Mouse (Mus musculus): ENCODE measurements around the gene Vtn. TPM values are rescaled to one million over a fixed set of nuclear protein-coding genes. Genes with fewer than 3 reads are reported as not detected.
"Not testable (repeated sequence)": the region's sequence is repeated elsewhere in the genome, so short reads cannot be mapped to it uniquely, and the experiment has no call there.

Vtn gene
- polyA plus RNA-seq, 1 experiment from 2014 or later, result 675 TPM

DNA sequence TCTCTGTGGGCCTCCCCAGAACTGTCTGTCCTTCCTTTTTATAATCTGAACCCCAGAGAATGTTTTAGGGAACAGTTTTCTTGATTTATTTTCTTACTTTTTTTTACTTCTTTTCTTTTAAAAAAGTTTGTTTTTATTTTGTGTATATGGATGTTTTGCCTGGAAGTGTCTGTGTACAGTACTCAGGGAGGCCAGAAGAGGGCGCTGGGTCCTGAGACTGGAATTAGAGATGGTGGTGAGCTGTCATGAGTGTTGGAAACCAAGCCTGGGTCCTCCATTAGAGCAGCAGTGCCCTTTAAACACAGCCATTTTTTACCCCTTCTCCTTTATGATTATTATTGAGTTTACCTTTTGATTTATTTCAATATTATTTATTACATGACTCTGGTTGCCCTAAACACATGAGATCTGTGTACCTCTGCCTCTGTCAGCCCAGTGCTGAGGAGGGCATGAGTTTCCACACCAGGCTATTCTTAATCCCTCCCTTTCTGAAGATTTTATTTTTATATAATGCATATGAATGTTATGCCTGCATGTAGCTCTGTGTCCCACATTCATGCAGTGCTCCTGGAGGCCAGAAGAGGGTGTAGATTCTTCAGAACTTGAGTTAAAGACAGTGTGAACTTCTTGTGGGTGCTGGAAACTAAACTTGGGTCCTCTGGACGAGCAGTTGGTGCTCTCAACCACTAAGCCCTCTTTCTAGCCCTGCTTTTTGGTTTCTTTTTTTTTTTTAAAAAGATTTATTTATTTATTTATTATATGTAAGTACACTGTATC is 16.8 kb downstream of the Vtn start:
- H3K4me2 ChIP-seq, result no peak overlapping the region
- no peak overlapping the region for H3K9ac ChIP-seq
- no peak overlapping the region for H3K4me3 ChIP-seq (replicated peaks)
- WGBS (ENCODE audit: insufficient replicate concordance), result 47% methylated on average over 2 of the region's 2 CpGs
- no peak for ATAC-seq (ENCODE audit: insufficient read depth)
- H3K9me3 ChIP-seq (replicated peaks), result no peaks in the 10 kb centered on the region
- no peaks in the 10 kb centered on the region for H3K27me3 ChIP-seq
- H3K27ac ChIP-seq (replicated peaks), result no peak overlapping the region
- H3K4me1 ChIP-seq (replicated peaks), result peaks cover 25% of the 10 kb centered on the region
- peaks cover 51% of the 10 kb centered on the region for H3K36me3 ChIP-seq (replicated peaks)

DNA sequence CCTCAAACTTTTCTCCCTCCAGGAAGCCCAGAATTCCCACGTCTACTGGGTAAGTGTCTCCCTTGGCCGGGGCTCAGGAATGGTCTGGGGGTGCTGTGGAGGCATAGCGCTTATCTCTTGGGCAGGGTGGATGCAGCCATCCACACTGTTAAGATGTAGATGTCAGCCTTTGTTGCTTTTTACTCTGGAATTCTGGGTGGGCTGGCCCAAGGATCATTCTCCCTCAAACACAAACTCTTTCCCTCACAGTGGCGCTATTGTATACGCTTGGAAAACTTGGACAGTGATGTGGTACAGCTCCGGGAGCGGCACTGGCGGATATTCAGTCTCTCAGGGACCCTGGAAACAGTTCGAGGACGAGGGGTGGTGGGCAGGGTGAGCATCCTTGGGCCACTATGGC is 20.0 kb downstream of the Vtn start:
- no peak overlapping the region for H3K9ac ChIP-seq
- no peak overlapping the region for H3K4me2 ChIP-seq
- no peaks in the 10 kb centered on the region for H3K27me3 ChIP-seq
- 79% methylated on average over 10 of the region's 10 CpGs for WGBS (ENCODE audit: insufficient replicate concordance)
- H3K27ac ChIP-seq (replicated peaks), result no peak overlapping the region
- no peak overlapping the region for H3K4me3 ChIP-seq (replicated peaks)
- no peak for ATAC-seq (ENCODE audit: insufficient read depth)
- no peaks in the 10 kb centered on the region for H3K9me3 ChIP-seq (replicated peaks)
- H3K4me1 ChIP-seq (replicated peaks), result no peaks in the 10 kb centered on the region
- H3K36me3 ChIP-seq (replicated peaks), result peaks cover 82% of the 10 kb centered on the region

GRCm38 (mm10) chr11:78521880-78522279 is 23.0 kb downstream of the Vtn start:
- Histone ChIP-seq H3K27me3 (no peaks in the 10 kb centered on the region), H3K4me2 (no peak overlapping the region), H3K4me1 (replicated peaks) (no peaks in the 10 kb centered on the region), H3K36me3 (replicated peaks) (peaks cover 89% of the 10 kb centered on the region), H3K27ac (replicated peaks) (no peak overlapping the region), H3K4me3 (replicated peaks) (no peak overlapping the region), H3K9ac (no peak overlapping the region), H3K9me3 (replicated peaks) (no peaks in the 10 kb centered on the region)
- ATAC-seq (ENCODE audit: insufficient read depth), result no peak
- 67% methylated on average over 3 of the region's 3 CpGs for WGBS (ENCODE audit: insufficient replicate concordance)

DNA sequence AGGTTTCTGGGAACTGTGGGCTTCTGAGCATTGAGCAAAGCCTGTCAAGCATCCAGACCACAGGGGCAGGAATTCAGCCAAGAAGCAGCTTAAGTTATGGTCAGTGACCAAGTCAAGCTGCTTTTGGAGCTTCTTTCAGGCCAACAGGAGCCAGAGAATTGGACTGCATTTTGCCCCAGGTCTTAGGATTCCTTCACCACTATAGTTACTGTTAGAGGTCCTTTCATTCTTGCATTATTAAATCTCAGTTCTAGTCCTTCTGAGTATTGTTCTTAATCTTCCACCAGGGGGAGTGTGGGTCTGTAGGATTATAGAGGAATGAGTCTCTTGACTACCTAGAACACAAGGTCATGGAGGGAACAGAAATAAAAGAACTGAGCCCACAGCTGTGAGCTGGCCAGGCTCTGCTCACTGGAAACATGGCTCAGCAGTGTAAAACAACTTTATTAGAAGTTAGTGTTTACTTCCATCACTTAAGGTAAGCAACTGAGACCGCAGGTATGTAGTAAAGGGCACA is 23.6 kb downstream of the Vtn start:
- ATAC-seq (ENCODE audit: insufficient read depth), result no peak
- Histone ChIP-seq H3K36me3 (replicated peaks) (peaks cover 94% of the 10 kb centered on the region), H3K27me3 (no peaks in the 10 kb centered on the region), H3K9me3 (replicated peaks) (no peaks in the 10 kb centered on the region), H3K4me2 (no peak overlapping the region), H3K4me3 (replicated peaks) (no peak overlapping the region), H3K27ac (replicated peaks) (no peak overlapping the region), H3K9ac (no peak overlapping the region), H3K4me1 (replicated peaks) (no peaks in the 10 kb centered on the region)
- 94% methylated on average over 1 of the region's 1 CpGs for WGBS (ENCODE audit: insufficient replicate concordance)

GRCm38 (mm10) chr11:78523241-78523955 is 24.5 kb downstream of the Vtn start:
- no peaks in the 10 kb centered on the region for H3K9me3 ChIP-seq (replicated peaks)
- H3K36me3 ChIP-seq (replicated peaks), result peaks cover 89% of the 10 kb centered on the region
- H3K27me3 ChIP-seq, result no peaks in the 10 kb centered on the region
- no peaks in the 10 kb centered on the region for H3K4me1 ChIP-seq (replicated peaks)
- no peak overlapping the region for H3K27ac ChIP-seq (replicated peaks)
- no peak overlapping the region for H3K4me2 ChIP-seq
- no peak overlapping the region for H3K9ac ChIP-seq
- 76% methylated on average over 9 of the region's 9 CpGs for WGBS (ENCODE audit: insufficient replicate concordance)
- no peak overlapping the region for H3K4me3 ChIP-seq (replicated peaks)
- no peak for ATAC-seq (ENCODE audit: insufficient read depth)

DNA sequence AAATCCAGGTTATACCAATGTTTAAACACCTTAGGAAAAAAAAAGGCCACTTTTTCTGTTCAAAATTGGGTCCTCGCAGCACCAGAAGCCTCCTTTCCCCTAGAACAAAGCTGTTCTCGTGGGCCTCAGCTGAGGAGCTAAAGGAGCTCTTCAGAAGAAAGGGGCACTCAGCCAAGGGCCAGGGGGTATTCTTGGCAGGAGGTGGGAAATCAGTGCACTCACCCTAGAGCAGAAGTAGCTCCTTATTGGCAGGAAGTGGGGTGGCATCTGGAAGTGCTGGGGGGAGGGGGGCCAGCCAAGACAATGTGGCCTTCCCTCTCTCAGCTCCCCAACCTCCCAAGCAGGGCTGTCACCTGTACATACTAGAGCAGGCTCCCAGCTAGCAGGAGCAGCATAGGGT is 25.9 kb downstream of the Vtn start:
- H3K4me2 ChIP-seq, result no peak overlapping the region
- H3K36me3 ChIP-seq (replicated peaks), result peaks cover 85% of the 10 kb centered on the region
- no peaks in the 10 kb centered on the region for H3K9me3 ChIP-seq (replicated peaks)
- H3K27me3 ChIP-seq, result no peaks in the 10 kb centered on the region
- no peaks in the 10 kb centered on the region for H3K4me1 ChIP-seq (replicated peaks)
- H3K4me3 ChIP-seq (replicated peaks), result no peak overlapping the region
- ATAC-seq (ENCODE audit: insufficient read depth), result no peak
- 68% methylated on average over 2 of the region's 2 CpGs for WGBS (ENCODE audit: insufficient replicate concordance)
- H3K27ac ChIP-seq (replicated peaks), result no peak overlapping the region
- no peak overlapping the region for H3K9ac ChIP-seq

- H3K27me3 ChIP-seq, result no peaks in the 10 kb centered on the region
- peaks cover 48% of the 10 kb centered on the region for H3K36me3 ChIP-seq (replicated peaks)
- H3K9ac ChIP-seq, result no peak overlapping the region
- no peak overlapping the region for H3K4me3 ChIP-seq (replicated peaks)
- no peak overlapping the region for H3K27ac ChIP-seq (replicated peaks)
- H3K9me3 ChIP-seq (replicated peaks), result no peaks in the 10 kb centered on the region
- no peaks in the 10 kb centered on the region for H3K4me1 ChIP-seq (replicated peaks)
- no peak for ATAC-seq (ENCODE audit: insufficient read depth)
- 78% methylated on average over 9 of the region's 9 CpGs for WGBS (ENCODE audit: insufficient replicate concordance)
- no peak overlapping the region for H3K4me2 ChIP-seq
These were observed 29.8 kb downstream of the Vtn start for GRCm38 (mm10) chr11:78528714-78529113.

DNA sequence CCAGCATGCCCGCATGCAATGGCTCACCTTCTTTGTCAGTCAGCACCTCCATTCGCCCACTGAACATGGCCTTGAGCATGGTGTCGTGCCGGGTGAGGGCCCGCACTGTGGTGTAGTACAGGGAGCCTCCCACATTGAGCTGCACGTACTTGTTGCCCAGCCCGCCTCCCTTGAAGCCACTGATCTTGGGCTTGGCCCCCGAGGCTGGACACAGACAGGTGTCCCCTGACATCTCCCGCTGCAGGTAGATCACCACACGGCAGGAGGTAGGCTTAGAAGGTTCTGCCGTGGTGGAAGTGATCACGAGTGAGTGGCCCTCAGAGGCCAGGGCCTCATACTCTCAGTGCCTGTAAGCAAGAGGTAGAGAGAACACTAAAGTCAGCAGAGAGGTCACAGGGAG is 31.1 kb downstream of the Vtn start:
- Histone ChIP-seq H3K4me3 (replicated peaks) (no peak overlapping the region), H3K4me1 (replicated peaks) (peaks cover 9% of the 10 kb centered on the region), H3K9me3 (replicated peaks) (no peaks in the 10 kb centered on the region), H3K27ac (replicated peaks) (no peak overlapping the region), H3K4me2 (no peak overlapping the region), H3K36me3 (replicated peaks) (peaks cover 35% of the 10 kb centered on the region), H3K27me3 (no peaks in the 10 kb centered on the region), H3K9ac (no peak overlapping the region)
- ATAC-seq (ENCODE audit: insufficient read depth), result no peak
- 78% methylated on average over 12 of the region's 12 CpGs for WGBS (ENCODE audit: insufficient replicate concordance)

DNA sequence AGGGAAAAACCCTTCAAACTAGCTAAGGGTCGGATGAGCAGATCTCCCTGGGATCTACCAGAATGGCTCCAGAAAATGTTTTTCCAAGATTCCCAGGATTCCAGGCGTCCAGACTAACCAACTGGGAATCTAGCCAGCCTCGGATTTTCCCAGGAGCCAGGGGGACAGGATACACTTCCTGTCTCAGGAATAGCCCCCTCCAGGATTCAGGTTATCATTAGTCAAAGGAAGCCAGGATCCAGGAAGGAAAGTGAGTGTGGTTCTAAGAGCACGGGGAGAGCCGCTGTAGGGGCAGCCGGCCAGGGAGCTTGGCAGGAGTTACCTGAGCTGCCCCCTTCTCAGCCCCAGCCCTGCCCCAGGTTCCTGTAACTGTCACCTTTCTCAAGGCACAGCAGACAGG is 32.2 kb downstream of the Vtn start:
- Histone ChIP-seq H3K9me3 (replicated peaks) (no peaks in the 10 kb centered on the region), H3K4me3 (replicated peaks) (no peak overlapping the region), H3K36me3 (replicated peaks) (peaks cover 28% of the 10 kb centered on the region), H3K4me2 (no peak overlapping the region), H3K27me3 (no peaks in the 10 kb centered on the region), H3K4me1 (replicated peaks) (peaks cover 19% of the 10 kb centered on the region), H3K27ac (replicated peaks) (no peak overlapping the region; the same call in 1 of the 2 replicates), H3K9ac (no peak overlapping the region)
- ATAC-seq (ENCODE audit: insufficient read depth), result no peak
- 52% methylated on average over 6 of the region's 6 CpGs for WGBS (ENCODE audit: insufficient replicate concordance)

DNA sequence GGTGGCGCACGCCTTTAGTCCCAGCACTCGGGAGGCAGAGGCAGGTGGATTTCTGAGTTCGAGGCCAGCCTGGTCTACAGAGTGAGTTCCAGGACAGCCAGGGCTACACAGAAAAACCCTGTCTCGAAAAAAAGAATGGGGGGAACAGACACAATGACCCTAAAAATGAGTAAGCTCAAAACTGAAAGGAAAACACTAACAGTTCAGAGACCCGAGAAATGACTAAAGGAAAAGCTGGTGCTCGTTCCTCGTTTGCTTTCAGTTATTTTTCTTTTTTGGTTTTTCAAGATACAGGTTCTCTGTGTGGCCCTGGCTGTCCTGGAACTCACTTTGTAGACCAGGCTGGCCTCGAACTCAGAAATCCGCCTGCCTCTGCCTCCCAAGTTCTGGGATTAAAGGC is 32.6 kb downstream of the Vtn start:
- not testable (repeated sequence) for ATAC-seq (ENCODE audit: insufficient read depth); H3K27me3 ChIP-seq; H3K4me3 ChIP-seq (replicated peaks); H3K4me2 ChIP-seq; H3K27ac ChIP-seq (replicated peaks); H3K9me3 ChIP-seq (replicated peaks); H3K9ac ChIP-seq
- 66% methylated on average over 10 of the region's 10 CpGs for WGBS (ENCODE audit: insufficient replicate concordance)
- Histone ChIP-seq H3K4me1 (replicated peaks) (peaks cover 19% of the 10 kb centered on the region), H3K36me3 (replicated peaks) (peaks cover 23% of the 10 kb centered on the region; the same call in 1 of the 2 replicates)

DNA sequence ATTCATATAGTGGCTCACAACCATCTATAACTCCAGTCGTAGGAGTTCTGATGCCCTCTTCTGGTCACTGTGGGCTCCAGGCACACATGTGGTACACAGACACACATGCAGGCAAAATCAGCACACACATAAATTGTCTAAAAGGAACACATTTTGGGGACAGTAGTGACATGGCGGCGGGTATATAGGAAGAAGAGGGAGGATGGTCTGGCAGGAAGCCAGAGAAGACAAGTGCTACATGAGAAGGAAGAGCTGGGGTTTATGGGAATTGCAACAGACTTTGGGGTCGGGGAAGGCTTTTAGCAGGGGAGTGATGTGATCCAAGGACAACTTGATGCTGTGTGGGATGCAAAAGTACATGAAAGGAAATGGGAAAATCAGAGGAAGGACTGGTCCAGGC is 35.6 kb downstream of the Vtn start:
- Histone ChIP-seq H3K4me2 (peak overlapping the region; percentile 95), H3K27ac (replicated peaks) (no peak overlapping the region), H3K9ac (no peak overlapping the region)

More for the DNA sequence above, 35.6 kb downstream of the Vtn start:
- Histone ChIP-seq H3K36me3 (replicated peaks) (peaks cover 16% of the 10 kb centered on the region), H3K27me3 (no peaks in the 10 kb centered on the region), H3K4me1 (replicated peaks) (peaks cover 45% of the 10 kb centered on the region), H3K4me3 (replicated peaks) (no peak overlapping the region; the same call in 1 of the 2 replicates), H3K9me3 (replicated peaks) (no peaks in the 10 kb centered on the region)
- no peak for ATAC-seq (ENCODE audit: insufficient read depth)
- 61% methylated on average over 4 of the region's 4 CpGs for WGBS (ENCODE audit: insufficient replicate concordance)

Measured in liver, embryonic 15.5 days (tissue).